Mouse (Mus musculus) heart, embryonic 12.5 days (tissue): ENCODE data around the gene Slc29a1. TPM values are rescaled to one million over a fixed set of nuclear protein-coding genes. Genes with fewer than 3 reads are reported as not detected.

Source experiments
- ATAC-seq: fragments of 200-750 bp; cut with Nextera tagmentation; 2 replicates; pipeline ENCODE4 v1.8.0; 2017; ENCODE audit warnings: moderate TSS enrichment, moderate library complexity; ENCODE audit not compliant: insufficient number of reproducible peaks, low FRiP score
- H3K27ac ChIP-seq: fragments of 300-500 bp; sonication (generic); 2 replicates; pipeline ENCODE4 v1.5.1; 2016; ENCODE audit warnings: mild to moderate bottlenecking, moderate library complexity; ENCODE audit not compliant: poor library complexity, severe bottlenecking
- H3K27me3 ChIP-seq: fragments of 300-500 bp; sonication (generic); replicated peaks from 2 replicates; pipeline ENCODE4 v1.6.1; 2016; ENCODE audit warnings: mild to moderate bottlenecking, moderate library complexity
- H3K36me3 ChIP-seq: fragments of 300-500 bp; sonication (generic); 2 replicates; pipeline ENCODE4 v1.6.1; 2016; ENCODE audit warnings: mild to moderate bottlenecking, moderate library complexity
- H3K4me1 ChIP-seq: fragments of 300-500 bp; sonication (generic); replicated peaks from 2 replicates; pipeline ENCODE4 v1.6.1; 2016; ENCODE audit warnings: mild to moderate bottlenecking
- H3K4me2 ChIP-seq: fragments of 300-500 bp; sonication (generic); 2 replicates; pipeline ENCODE4 v1.6.1; 2016; ENCODE audit warnings: mild to moderate bottlenecking, moderate library complexity
- H3K4me3 ChIP-seq: fragments of 300-500 bp; sonication (generic); 2 replicates; pipeline ENCODE4 v1.5.1; 2016; ENCODE audit warnings: mild to moderate bottlenecking
- H3K9ac ChIP-seq: fragments of 300-500 bp; sonication (generic); 2 replicates; pipeline ENCODE4 v1.6.1; 2016; ENCODE audit warnings: mild to moderate bottlenecking, moderate library complexity
- H3K9me3 ChIP-seq: fragments of 300-500 bp; sonication (generic); replicated peaks from 2 replicates; pipeline ENCODE4 v1.6.1; 2016; ENCODE audit warnings: mild to moderate bottlenecking, moderate library complexity
- WGBS: fragments of 180-500 bp; shearing (Covaris S2); methylation state at CpG from one replicate; pipeline ENCODE4 v1.1.7; 2016; 5-methylcytosine and 5-hydroxymethylcytosine counted together
- polyA plus RNA-seq: library from polyadenylated mRNA; unstranded; fragments of >200 nt; fragmentation: Nextera tagmentation; extraction: Ambion mirVana; gene quantifications from 2 replicates; pipeline ENCODE4 v1.2.1, GENCODE M21; 2016

The Slc29a1 gene
- polyA plus RNA-seq, 1 experiment from 2014 or later = 74.1 TPM

DNA sequence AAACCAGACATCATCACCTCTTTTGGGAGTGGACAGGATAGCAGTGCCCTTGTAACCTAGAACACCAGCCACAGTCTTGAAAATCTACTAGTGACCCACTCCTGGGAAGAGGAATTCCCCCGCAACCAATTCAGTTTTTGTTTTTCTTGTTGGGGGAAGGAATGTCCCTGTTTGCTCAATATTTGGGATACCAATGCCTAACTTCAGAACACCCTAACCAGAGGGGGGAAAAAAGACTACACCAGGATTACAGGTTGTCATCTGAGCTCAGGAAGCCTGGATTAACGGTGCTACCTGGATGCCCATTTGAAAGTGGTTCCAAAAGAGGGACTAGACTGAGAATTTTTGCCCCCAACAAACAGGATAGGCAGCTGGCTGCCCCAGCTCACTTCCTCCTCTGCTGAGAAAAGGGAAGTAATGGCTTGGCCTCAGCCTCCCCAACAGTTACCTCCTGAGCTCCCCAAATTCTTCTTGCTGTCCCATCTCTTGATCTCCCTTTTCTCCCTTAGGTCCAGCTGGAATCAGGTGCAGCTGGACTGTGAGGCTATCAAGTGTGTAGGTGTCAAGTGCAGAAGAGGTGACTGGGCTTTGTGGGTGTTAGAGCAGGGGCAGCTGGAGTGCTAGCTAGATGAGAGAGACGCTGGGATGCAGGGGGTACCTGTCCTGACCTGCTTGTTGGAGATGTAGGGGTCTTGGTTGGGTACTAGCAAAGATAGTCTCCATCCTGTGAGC, 42.7 kb downstream of the Slc29a1 start:
- ATAC-seq = no peak
- H3K27ac ChIP-seq = no peak overlapping the region
- WGBS = 70% methylated on average over 3 of the region's 3 CpGs
- no peaks in the 10 kb centered on the region for H3K9me3 ChIP-seq
- 0 out of 2 replicates have a peak, but pooled peaks cover 5% of the 10 kb centered on the region for H3K36me3 ChIP-seq
- peaks cover 25% of the 10 kb centered on the region for H3K4me1 ChIP-seq
- peak overlapping the region; percentile 94 for H3K4me2 ChIP-seq
- H3K4me3 ChIP-seq = peak overlapping the region; percentile 67
- peak overlapping the region; percentile 70; the same call in 1 of the 2 replicates for H3K9ac ChIP-seq
- peaks cover 41% of the 10 kb centered on the region for H3K27me3 ChIP-seq

- WGBS = under 1% methylated on average over 14 of the region's 14 CpGs
- Histone ChIP-seq H3K4me3 (peak overlapping the region; percentile 67), H3K27ac (no peak overlapping the region), H3K9me3 (no peaks in the 10 kb centered on the region), H3K36me3 (0 out of 2 replicates have a peak, but pooled peaks cover 5% of the 10 kb centered on the region), H3K9ac (peak overlapping the region; percentile 70), H3K4me1 (peaks cover 25% of the 10 kb centered on the region), H3K4me2 (peak overlapping the region; percentile 94), H3K27me3 (peaks cover 45% of the 10 kb centered on the region)
- ATAC-seq = no peak
Measured at GRCm38 (mm10) chr17:45556107-45556489, 43.3 kb downstream of the Slc29a1 start.

DNA sequence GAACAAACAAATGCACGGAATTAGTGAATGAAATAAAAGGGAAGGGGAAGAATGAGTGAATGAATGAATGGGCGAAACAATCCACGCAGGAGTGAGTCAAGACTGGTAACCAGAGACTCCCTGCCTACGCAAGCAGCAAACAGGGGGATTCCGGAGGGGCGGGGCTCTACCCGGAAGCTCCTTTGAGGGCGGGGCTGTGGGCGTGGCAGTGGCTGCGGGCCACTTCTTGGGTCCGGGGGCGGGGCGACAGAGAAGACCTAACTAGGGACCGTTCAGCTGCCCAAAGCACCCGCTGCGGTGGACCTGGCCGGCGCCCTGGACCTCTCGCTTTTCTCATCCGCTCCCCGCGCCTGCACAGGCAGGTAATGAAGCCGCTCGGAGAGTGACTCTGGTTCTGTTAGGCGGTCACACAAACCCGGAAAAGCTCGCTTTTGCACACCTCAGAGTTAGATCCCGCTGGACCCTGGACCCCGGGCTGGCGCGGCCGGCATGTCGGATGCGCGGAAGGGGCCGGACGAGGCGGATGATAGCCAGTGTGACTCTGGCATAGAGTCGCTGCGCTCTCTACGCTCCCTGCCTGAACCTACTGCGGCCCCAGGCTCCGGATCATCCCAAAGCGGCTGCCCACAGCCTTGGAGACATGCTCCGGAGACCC, 43.8 kb downstream of the Slc29a1 start, which contains the start of gene Nfkbie:
Gene Nfkbie, plus strand, starts transcription at position 252 of the 655 bp plus-strand sequence.
- no peaks in the 10 kb centered on the region for H3K9me3 ChIP-seq
- H3K9ac ChIP-seq = peak within 1 kb of the TSS; percentile 70
- WGBS = under 1% methylated on average over 45 of the region's 45 CpGs
- peaks cover 50% of the 10 kb centered on the region for H3K27me3 ChIP-seq
- H3K27ac ChIP-seq = no peak within 1 kb of the TSS
- 0 out of 2 replicates have a peak, but pooled peaks cover 5% of the 10 kb centered on the region for H3K36me3 ChIP-seq
- peak within 1 kb of the TSS; percentile 94 for H3K4me2 ChIP-seq
- peaks cover 25% of the 10 kb centered on the region for H3K4me1 ChIP-seq
- H3K4me3 ChIP-seq = peak within 1 kb of the TSS; percentile 67
- peak; percentile 83 for ATAC-seq

- H3K4me1 ChIP-seq = peaks cover 35% of the 10 kb centered on the region
- WGBS = 32% methylated on average over 1 of the region's 1 CpGs
- no peak for ATAC-seq
Measured at GRCm38 (mm10) chr17:45554420-45554819, 45.0 kb downstream of the Slc29a1 start.

GRCm38 (mm10) chr17:45553065-45553464, 46.3 kb downstream of the Slc29a1 start:
- no peaks in the 10 kb centered on the region for H3K36me3 ChIP-seq
- no peak overlapping the region for H3K4me3 ChIP-seq
- H3K4me2 ChIP-seq = no peak overlapping the region
- peaks cover 38% of the 10 kb centered on the region for H3K4me1 ChIP-seq
- H3K9me3 ChIP-seq = no peaks in the 10 kb centered on the region
- no peak for ATAC-seq
- no peak overlapping the region for H3K9ac ChIP-seq
- H3K27me3 ChIP-seq = peaks cover 62% of the 10 kb centered on the region
- H3K27ac ChIP-seq = no peak overlapping the region
- WGBS = 68% methylated on average over 3 of the region's 3 CpGs

More at GRCm38 (mm10) chr17:45554420-45554819, 45.0 kb downstream of the Slc29a1 start:
- Histone ChIP-seq H3K27me3 (peaks cover 59% of the 10 kb centered on the region), H3K4me2 (no peak overlapping the region), H3K27ac (no peak overlapping the region), H3K4me3 (no peak overlapping the region), H3K36me3 (no peaks in the 10 kb centered on the region), H3K9me3 (no peaks in the 10 kb centered on the region), H3K9ac (no peak overlapping the region)

DNA sequence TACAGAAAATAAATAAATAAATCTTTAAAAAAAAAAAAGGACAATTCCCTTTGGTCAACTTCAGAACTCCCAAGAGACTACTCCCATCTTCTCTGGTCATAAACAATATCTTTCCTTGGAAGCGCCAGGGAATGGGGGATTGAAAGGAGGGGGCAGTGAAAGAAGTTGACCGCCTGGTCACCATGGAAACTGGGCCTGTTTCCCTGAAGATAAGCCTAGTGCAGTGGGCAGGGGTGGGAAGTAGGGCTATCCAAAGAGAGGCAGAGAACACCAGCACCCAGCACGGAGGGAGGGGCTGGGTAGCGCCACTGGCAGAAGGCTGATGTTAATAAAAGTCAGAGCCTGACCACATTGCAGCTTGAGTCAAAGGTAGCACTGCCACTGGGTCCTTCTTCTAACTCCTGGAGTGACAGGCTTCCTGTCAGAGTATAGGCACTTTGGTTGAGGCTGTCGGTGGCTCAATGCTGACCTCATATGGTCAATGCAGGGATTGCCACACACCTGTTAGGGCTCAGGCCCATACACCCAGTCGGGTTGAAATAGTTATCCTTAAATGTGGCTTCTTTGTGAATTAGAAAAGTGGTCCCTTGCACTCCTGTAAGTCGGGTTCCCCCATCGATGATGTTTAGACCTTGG, 47.5 kb downstream of the Slc29a1 start:
- Histone ChIP-seq H3K36me3 (no peaks in the 10 kb centered on the region), H3K4me3 (no peak overlapping the region), H3K9ac (no peak overlapping the region), H3K27ac (no peak overlapping the region), H3K9me3 (no peaks in the 10 kb centered on the region), H3K4me1 (peaks cover 27% of the 10 kb centered on the region), H3K4me2 (no peak overlapping the region), H3K27me3 (peaks cover 65% of the 10 kb centered on the region)
- WGBS = 5% methylated on average over 8 of the region's 8 CpGs
- ATAC-seq = no peak

DNA sequence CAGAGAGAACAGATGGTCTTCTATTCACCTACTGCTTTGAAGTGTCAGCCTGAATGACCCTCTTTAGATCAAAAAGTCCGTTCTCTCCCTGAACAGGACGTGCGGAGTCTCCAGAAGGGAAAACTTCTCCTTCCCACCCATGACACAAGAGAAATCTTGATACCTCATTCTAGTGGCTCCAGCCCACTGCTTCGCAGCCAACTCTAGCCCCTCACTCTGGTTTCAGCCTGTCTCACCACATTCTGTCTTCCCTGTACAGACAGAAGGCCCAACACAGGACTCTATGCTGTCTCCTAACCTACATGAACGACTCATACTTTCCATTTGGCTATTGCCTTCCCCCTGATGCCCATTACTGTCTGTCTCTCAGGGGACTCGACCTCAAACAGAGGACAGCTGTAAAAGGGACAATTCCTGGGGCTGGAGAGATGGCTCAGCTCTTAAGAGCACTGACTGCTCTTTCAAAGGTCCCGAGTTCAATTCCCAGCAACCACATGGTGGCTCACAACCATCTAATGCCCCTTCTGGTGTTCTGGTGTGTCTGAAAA, 48.1 kb downstream of the Slc29a1 start:
- Histone ChIP-seq H3K27ac (no peak overlapping the region), H3K9me3 (no peaks in the 10 kb centered on the region), H3K36me3 (no peaks in the 10 kb centered on the region), H3K4me2 (no peak overlapping the region), H3K9ac (no peak overlapping the region), H3K4me3 (no peak overlapping the region), H3K27me3 (peaks cover 65% of the 10 kb centered on the region), H3K4me1 (peaks cover 22% of the 10 kb centered on the region)
- no peak for ATAC-seq
- WGBS = 56% methylated on average over 7 of the region's 7 CpGs

DNA sequence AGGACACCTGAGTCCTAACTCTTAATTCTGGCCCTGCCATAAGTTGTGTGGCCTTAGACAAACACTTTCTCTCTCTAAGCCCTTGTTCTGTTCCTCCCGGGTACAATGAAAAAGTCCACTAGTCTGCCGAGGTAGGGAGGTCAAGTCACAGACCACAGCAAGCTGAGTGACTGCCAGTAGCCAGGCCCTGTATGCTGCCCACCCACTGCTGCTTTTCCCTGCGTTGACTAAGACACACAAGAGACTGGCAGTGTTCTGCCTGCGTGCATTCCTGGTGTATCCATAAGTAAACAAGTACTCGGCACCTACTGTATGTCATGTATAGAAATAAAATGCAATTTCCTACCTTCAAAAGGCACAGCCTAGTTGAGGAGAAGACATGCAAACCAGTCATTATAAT, 49.2 kb downstream of the Slc29a1 start:
- peak overlapping the region; percentile 84; the same call in 1 of the 2 replicates for H3K9ac ChIP-seq
- peaks cover 23% of the 10 kb centered on the region for H3K4me1 ChIP-seq
- H3K27ac ChIP-seq = no peak overlapping the region
- no peak for ATAC-seq
- peaks cover 76% of the 10 kb centered on the region for H3K27me3 ChIP-seq
- no peaks in the 10 kb centered on the region for H3K36me3 ChIP-seq
- H3K4me3 ChIP-seq = peak overlapping the region; percentile 69
- 36% methylated on average over 5 of the region's 5 CpGs for WGBS
- peak overlapping the region; percentile 93 for H3K4me2 ChIP-seq
- no peaks in the 10 kb centered on the region for H3K9me3 ChIP-seq

DNA sequence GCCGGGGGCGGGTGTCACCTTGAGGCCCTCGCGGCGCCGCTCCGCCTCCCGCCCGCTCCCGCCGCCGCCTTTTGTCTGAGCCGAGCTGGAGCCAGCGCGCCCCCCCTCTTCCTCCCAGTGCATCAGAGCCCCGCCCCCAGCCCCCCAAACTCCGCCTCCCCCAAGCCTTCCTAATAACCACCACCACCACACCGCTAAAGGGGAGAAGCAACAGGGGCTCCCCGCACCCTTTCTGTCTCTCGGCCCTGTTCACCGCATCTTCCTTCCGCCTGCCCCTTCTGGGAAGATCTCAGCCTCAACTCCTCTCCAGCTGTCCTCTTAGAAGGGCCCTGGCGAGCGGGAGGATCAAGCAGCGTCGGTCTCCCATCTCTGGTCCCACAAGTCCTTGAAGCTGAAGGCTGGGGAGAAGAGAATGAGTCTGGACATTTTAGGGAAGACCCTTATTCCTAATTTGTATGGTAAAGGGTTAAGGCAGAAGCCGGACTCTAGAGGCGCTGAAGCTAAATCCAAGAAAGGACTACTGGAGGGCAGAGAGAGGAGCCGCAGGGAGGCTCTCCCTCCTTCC, 49.7 kb downstream of the Slc29a1 start, which contains the start of gene Tmem151b:
Gene Tmem151b, minus strand, starts transcription at position 61 of the 565 bp plus-strand sequence.
- no peaks in the 10 kb centered on the region for H3K36me3 ChIP-seq
- no peaks in the 10 kb centered on the region for H3K9me3 ChIP-seq
- peaks cover 28% of the 10 kb centered on the region for H3K4me1 ChIP-seq
- peak within 1 kb of the TSS; percentile 69 for H3K4me3 ChIP-seq
- H3K27me3 ChIP-seq = peaks cover 81% of the 10 kb centered on the region
- no peak; the same call in 1 of the 2 replicates for ATAC-seq
- WGBS = under 1% methylated on average over 12 of the region's 29 CpGs
- H3K4me2 ChIP-seq = peak within 1 kb of the TSS; percentile 93
- H3K9ac ChIP-seq = peak within 1 kb of the TSS; percentile 84
- H3K27ac ChIP-seq = no peak within 1 kb of the TSS

- 3% methylated on average over 57 of the region's 68 CpGs for WGBS
- peak; percentile 23 for ATAC-seq
- Histone ChIP-seq H3K4me3 (peak overlapping the region; percentile 69), H3K27ac (no peak overlapping the region), H3K4me1 (peaks cover 37% of the 10 kb centered on the region), H3K36me3 (no peaks in the 10 kb centered on the region), H3K9ac (peak overlapping the region; percentile 84), H3K27me3 (peaks cover 83% of the 10 kb centered on the region), H3K4me2 (peak overlapping the region; percentile 93), H3K9me3 (no peaks in the 10 kb centered on the region)
Measured at GRCm38 (mm10) chr17:45548541-45549512, 50.6 kb downstream of the Slc29a1 start.
